Mouse (Mus musculus) midbrain, embryonic 11.5 days (tissue): ENCODE data around the gene Bcas1. TPM values are rescaled to one million over a fixed set of nuclear protein-coding genes. Genes with fewer than 3 reads are reported as not detected.
A peak's percentile ranks its signal among the peaks of the same experiment; 100 is the strongest.
"Not testable (repeated sequence)": the region's sequence is repeated elsewhere in the genome, so short reads cannot be mapped to it uniquely, and the experiment has no call there.

Experiments
- ATAC-seq: fragments of 200-750 bp; cut with Nextera tagmentation; 2 replicates; pipeline ENCODE4 v1.8.0; 2017; ENCODE audit warnings: moderate TSS enrichment, moderate library complexity; ENCODE audit not compliant: low FRiP score
- DNase-seq: peaks from one replicate; pipeline ENCODE4 v3.0.0; 2015; ENCODE audit warnings: low spot score; ENCODE audit errors: missing footprints
- H3K27ac ChIP-seq: fragments of 300-500 bp; sonication (generic); 2 replicates; pipeline ENCODE4 v1.5.1; 2014; ENCODE audit warnings: low read depth, low read length
- H3K27me3 ChIP-seq: fragments of 300-500 bp; sonication (generic); 2 replicates; pipeline ENCODE4 v1.6.1; 2014; ENCODE audit warnings: mild to moderate bottlenecking, low read length, moderate library complexity, mixed read lengths; ENCODE audit not compliant: control insufficient read depth, insufficient read depth
- H3K36me3 ChIP-seq: fragments of 300-500 bp; sonication (generic); 2 replicates; pipeline ENCODE4 v1.6.1; 2014; ENCODE audit warnings: mild to moderate bottlenecking, low read length, moderate library complexity, mixed read lengths; ENCODE audit not compliant: control insufficient read depth, insufficient read depth
- H3K4me1 ChIP-seq: fragments of 300-500 bp; sonication (generic); 2 replicates; pipeline ENCODE4 v1.6.1; 2014; ENCODE audit warnings: low read length; ENCODE audit not compliant: control insufficient read depth, insufficient read depth
- H3K4me2 ChIP-seq: fragments of 300-500 bp; sonication (generic); 2 replicates; pipeline ENCODE4 v1.6.1; 2014; ENCODE audit warnings: mild to moderate bottlenecking, moderate library complexity
- H3K4me3 ChIP-seq: fragments of 300-500 bp; sonication (generic); 2 replicates; pipeline ENCODE4 v1.5.1; 2014; ENCODE audit warnings: low read depth, low read length
- H3K9ac ChIP-seq: fragments of 300-500 bp; sonication (generic); 2 replicates; pipeline ENCODE4 v1.6.1; 2014; ENCODE audit warnings: low read length
- H3K9me3 ChIP-seq: fragments of 300-500 bp; sonication (generic); 2 replicates; pipeline ENCODE4 v1.6.1; 2016; ENCODE audit warnings: low read length; ENCODE audit not compliant: control insufficient read depth
- WGBS: fragments of 180-500 bp; shearing (Covaris S2); extraction: QIAGEN DNeasy Blood & Tissue Kit; methylation state at CpG from one replicate; pipeline ENCODE4 v1.1.7; 2014; 5-methylcytosine and 5-hydroxymethylcytosine counted together
- polyA plus RNA-seq: library from polyadenylated mRNA; unstranded; fragments of >200 nt; fragmentation: Nextera tagmentation; extraction: Ambion mirVana; gene quantifications from 2 replicates; pipeline ENCODE4 v1.2.1, GENCODE M21; 2014

The Bcas1 gene
- polyA plus RNA-seq, 1 experiment from 2014 or later = 2.4 TPM

DNA sequence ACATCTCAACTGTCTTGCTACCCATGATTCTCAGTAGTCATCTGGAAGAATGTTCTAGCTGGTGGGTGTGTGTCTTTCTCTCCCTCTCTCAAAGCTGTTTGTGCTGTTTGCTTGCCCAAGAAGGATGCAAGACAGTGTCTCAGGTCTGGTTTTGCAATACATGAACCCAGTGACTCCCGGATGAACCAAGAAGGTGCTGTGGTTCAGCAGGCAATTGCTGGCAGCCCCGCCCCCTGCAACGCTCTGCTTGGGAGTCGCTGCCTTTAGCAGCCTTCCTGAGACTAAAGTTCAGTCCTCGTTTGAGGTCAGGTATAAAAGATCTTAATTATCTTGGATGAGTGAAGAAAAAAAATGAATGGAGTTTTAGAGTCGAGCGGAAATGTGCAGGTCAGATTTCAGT lies 34.0 kb upstream of the Bcas1 start:
- WGBS = 79% methylated on average over 7 of the region's 7 CpGs
- DNase-seq (no peak), ATAC-seq (no peak)
- no peaks in the 10 kb centered on the region for H3K9me3 ChIP-seq
- H3K27ac ChIP-seq = no peak overlapping the region
- H3K4me2 ChIP-seq = no peak overlapping the region
- no peaks in the 10 kb centered on the region for H3K36me3 ChIP-seq
- H3K9ac ChIP-seq = no peak overlapping the region
- H3K4me1 ChIP-seq = peaks cover 5% of the 10 kb centered on the region
- no peak overlapping the region for H3K4me3 ChIP-seq
- no peaks in the 10 kb centered on the region for H3K27me3 ChIP-seq

DNA sequence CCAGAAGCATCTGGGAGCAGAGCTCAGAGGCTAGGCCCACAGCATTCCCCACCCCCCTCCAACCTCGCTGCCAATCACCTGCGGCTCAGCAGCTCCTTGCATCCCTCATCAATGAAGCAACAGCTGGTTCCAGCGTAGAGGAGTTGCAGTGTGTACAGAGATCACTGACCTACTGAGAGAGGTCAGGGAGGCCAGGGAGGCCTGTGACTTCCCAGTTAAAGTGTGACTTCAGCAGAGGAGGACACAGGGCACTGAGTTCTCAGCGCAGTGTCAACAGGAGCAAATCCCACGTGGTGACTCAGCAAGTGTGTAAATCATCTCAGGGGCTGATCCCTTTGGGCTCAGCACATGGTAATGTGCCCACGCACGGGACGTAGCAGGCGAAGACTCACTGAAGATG lies 32.2 kb upstream of the Bcas1 start:
- peak; percentile 85 for DNase-seq
- H3K36me3 ChIP-seq = no peaks in the 10 kb centered on the region
- 18% methylated on average over 9 of the region's 9 CpGs for WGBS
- peaks cover 5% of the 10 kb centered on the region for H3K4me1 ChIP-seq
- H3K4me2 ChIP-seq = no peak overlapping the region
- H3K4me3 ChIP-seq = no peak overlapping the region
- no peaks in the 10 kb centered on the region for H3K27me3 ChIP-seq
- H3K9ac ChIP-seq = no peak overlapping the region
- H3K27ac ChIP-seq = no peak overlapping the region
- peak; percentile 70; the same call in 1 of the 2 replicates for ATAC-seq
- no peaks in the 10 kb centered on the region for H3K9me3 ChIP-seq

DNA sequence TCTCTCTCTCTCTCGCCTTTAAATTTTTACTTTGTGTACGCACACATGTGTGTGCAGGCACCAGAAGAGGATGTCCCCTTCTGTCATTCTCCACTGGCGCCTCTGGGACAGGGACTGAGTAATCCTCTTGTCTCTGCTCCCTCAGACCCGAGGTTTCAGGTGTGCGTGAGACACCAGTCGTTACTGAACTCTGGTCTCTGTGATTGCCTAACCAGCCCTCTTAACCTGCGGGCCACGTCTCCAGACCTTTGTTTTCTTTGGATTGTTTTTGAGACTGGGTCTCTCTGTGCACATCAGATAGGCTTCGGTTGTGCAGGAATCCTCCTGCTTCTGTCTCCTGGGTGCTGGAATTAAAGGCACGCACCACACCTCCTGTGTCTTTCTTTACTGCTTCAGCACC lies 31.5 kb upstream of the Bcas1 start:
- Histone ChIP-seq H3K4me2 (no peak overlapping the region), H3K36me3 (no peaks in the 10 kb centered on the region), H3K27ac (no peak overlapping the region), H3K4me1 (peaks cover 5% of the 10 kb centered on the region), H3K9ac (no peak overlapping the region), H3K4me3 (no peak overlapping the region), H3K9me3 (no peaks in the 10 kb centered on the region), H3K27me3 (no peaks in the 10 kb centered on the region)
- ATAC-seq = no peak
- WGBS = 67% methylated on average over 10 of the region's 10 CpGs
- no peak for DNase-seq

DNA sequence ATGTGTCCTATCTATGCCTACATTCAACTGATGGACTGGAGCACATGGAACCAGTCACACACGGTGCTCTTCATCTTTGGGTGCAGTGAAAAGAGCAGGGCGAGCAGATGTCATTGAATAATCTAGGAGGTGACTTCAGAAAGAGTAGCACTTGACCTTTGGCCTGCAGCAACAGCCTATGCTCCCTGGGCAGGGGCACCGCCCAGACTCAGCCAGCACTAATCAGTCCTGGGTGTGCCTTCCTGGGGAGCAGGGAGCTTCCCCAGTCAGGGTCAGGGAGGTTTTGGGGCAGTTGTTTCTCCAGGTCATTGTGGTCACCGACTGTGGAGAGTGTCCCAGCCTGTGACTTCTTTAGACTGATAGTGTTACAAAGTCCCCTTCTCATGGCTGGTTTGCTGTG lies 26.2 kb upstream of the Bcas1 start:
- WGBS = 63% methylated on average over 3 of the region's 4 CpGs
- not testable (repeated sequence) for DNase-seq, ATAC-seq, H3K4me2 ChIP-seq, H3K9ac ChIP-seq, H3K9me3 ChIP-seq, H3K36me3 ChIP-seq, H3K4me3 ChIP-seq, H3K27me3 ChIP-seq, H3K27ac ChIP-seq, H3K4me1 ChIP-seq

DNA sequence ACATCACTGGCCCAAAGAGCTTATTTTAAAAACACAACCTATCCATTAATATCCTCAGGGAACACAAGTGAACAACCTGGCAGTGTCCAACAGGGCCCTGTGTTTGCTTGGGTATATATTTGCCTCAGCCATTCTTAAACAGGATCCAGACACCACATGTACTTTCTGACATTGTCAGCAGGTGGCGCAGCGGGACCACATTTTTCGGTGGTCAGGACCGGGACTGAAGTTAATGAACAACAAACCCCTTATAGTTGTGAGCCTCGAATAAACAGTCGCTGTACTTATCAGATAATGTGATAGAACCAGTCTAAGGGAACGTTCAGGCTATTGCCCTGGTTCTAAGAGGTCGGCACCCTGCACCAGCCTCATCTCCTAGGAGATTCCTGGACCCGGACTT lies 23.3 kb upstream of the Bcas1 start:
- H3K4me2 ChIP-seq = no peak overlapping the region
- H3K4me3 ChIP-seq = no peak overlapping the region
- H3K27ac ChIP-seq = no peak overlapping the region
- H3K9me3 ChIP-seq = no peaks in the 10 kb centered on the region
- H3K9ac ChIP-seq = no peak overlapping the region
- WGBS = 12% methylated on average over 9 of the region's 9 CpGs
- H3K4me1 ChIP-seq = no peaks in the 10 kb centered on the region
- no peaks in the 10 kb centered on the region for H3K27me3 ChIP-seq
- H3K36me3 ChIP-seq = no peaks in the 10 kb centered on the region
- peak; percentile 61 for ATAC-seq
- peak; percentile 99 for DNase-seq

DNA sequence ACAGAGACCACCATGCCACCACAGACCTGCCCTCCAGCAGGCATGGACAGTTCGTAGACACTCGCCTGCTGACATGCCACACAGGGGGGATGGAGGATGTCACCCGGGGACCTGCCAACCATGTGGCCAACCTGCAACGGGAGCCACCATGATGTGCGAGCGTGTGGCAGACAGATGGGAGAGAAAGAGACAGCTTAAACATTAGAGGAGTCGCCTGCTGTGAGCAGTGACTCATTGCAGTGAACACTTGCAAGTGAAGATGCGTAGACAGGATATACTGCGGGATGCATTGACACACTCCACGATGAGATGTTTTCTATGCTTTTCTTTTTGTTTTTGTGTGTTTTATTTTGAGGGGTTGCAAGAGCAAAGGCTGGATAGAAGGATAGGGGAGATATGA lies 20.0 kb upstream of the Bcas1 start:
- DNase-seq (no peak), ATAC-seq (no peak)
- Histone ChIP-seq H3K4me2 (no peak overlapping the region), H3K36me3 (no peaks in the 10 kb centered on the region), H3K4me3 (no peak overlapping the region), H3K27ac (no peak overlapping the region), H3K4me1 (no peaks in the 10 kb centered on the region), H3K9me3 (no peaks in the 10 kb centered on the region), H3K27me3 (no peaks in the 10 kb centered on the region), H3K9ac (no peak overlapping the region)
- WGBS = 73% methylated on average over 10 of the region's 10 CpGs

DNA sequence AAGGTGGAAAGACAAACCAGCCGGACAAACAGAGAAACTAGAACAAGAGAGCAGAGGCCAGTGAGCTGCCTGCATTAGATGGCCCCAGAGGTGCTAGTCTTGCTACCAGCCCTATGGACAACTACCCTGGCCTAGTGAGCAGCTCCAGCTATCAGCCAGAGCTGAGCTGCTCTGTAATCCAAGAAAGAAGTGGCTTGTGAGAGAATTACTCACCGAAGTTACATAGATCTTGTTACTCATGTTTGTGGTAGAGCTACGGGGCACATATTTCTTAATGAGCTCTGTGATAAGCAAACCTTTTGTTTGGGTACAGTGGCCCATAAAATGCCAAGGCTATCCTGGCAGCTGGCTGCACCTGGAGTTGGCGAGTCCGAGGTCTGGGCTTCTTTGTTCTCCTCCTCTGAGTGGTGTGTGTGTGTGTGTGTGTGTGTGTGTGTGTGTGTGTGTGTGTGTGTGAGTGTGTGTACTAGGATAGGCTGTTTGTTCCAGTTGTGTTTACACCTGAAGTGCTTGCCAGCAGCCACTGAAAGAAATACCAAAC lies 19.3 kb upstream of the Bcas1 start:
- no peaks in the 10 kb centered on the region for H3K4me1 ChIP-seq
- H3K4me2 ChIP-seq = no peak overlapping the region
- H3K9me3 ChIP-seq = no peaks in the 10 kb centered on the region
- DNase-seq (no peak), ATAC-seq (no peak)
- no peak overlapping the region for H3K4me3 ChIP-seq
- no peaks in the 10 kb centered on the region for H3K27me3 ChIP-seq
- no peak overlapping the region for H3K9ac ChIP-seq
- H3K36me3 ChIP-seq = no peaks in the 10 kb centered on the region
- no peak overlapping the region for H3K27ac ChIP-seq
- WGBS = 78% methylated on average over 5 of the region's 5 CpGs

DNA sequence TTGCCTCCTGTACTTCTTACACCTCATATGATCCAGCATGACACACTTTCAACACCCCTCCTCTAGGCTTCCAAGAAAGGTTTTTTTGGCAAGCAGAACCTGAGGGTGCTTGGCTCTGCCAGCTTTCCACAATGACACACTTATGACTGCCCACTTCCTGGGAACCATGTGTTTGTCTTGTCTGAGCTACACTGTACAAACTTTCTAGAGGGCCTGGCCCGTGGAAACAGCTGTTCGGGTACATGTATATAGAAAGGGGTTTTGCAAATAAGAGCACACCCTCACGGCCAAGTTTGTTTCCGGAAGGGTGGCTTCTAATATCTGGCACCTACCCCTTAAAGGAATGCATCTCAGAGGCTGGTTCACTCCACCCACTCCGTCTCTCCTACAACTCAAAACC lies 18.2 kb upstream of the Bcas1 start:
- H3K4me1 ChIP-seq = no peaks in the 10 kb centered on the region
- ATAC-seq = no peak
- no peak overlapping the region for H3K4me2 ChIP-seq
- no peaks in the 10 kb centered on the region for H3K36me3 ChIP-seq
- H3K4me3 ChIP-seq = no peak overlapping the region
- H3K27me3 ChIP-seq = no peaks in the 10 kb centered on the region
- no peak overlapping the region for H3K27ac ChIP-seq
- 90% methylated on average over 5 of the region's 5 CpGs for WGBS
- no peaks in the 10 kb centered on the region for H3K9me3 ChIP-seq
- no peak for DNase-seq
- H3K9ac ChIP-seq = no peak overlapping the region

DNA sequence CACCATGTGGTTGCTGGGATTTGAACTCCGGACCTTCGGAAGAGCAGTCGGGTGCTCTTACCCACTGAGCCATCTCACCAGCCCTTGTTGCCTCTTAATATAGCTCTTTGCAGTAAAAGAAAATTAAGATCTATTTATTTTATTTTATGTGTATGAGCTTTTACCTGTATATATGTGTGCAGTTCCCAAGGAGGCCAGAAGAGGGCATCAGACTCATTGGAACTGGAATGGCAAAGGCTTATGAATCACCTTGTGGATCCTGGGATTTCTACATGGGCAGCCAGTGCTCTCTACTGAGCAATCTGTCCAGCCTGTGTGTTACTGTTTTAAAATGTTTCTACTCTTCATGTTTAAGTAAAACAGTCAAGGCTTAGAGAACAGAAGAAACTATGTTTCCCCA lies 14.9 kb upstream of the Bcas1 start:
- no peak for DNase-seq

DNA sequence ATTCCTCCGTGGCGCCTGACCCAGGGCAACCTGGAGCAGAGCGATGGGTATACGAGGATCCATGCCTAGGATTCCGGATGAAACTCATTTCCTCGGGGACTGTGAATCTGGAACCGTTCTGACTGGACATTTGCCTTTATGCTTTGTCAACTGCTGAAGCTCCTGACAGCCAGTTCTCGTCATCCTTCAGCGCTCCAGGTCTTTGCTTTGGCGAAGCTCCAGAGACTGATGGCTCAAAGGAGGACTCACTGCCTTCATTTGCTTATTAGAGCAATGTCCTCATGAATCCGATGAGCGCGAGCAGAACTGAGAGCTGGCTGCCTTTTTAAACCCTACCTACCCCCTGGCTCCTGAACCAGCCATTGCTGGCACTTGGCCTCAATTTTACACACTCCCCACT lies 11.1 kb upstream of the Bcas1 start:
- H3K27ac ChIP-seq = no peak overlapping the region
- no peaks in the 10 kb centered on the region for H3K36me3 ChIP-seq
- no peak overlapping the region for H3K4me3 ChIP-seq
- DNase-seq = no peak
- no peak for ATAC-seq
- H3K27me3 ChIP-seq = no peaks in the 10 kb centered on the region
- whole genome bisulfite sequencing = 43% methylated on average over 13 of the region's 13 CpGs
- no peaks in the 10 kb centered on the region for H3K4me1 ChIP-seq
- H3K9me3 ChIP-seq = no peaks in the 10 kb centered on the region
- no peak overlapping the region for H3K4me2 ChIP-seq
- H3K9ac ChIP-seq = no peak overlapping the region

More for the DNA sequence above, 14.9 kb upstream of the Bcas1 start:
- Histone ChIP-seq H3K4me1 (no peaks in the 10 kb centered on the region), H3K9ac (no peak overlapping the region), H3K27me3 (no peaks in the 10 kb centered on the region), H3K27ac (no peak overlapping the region), H3K9me3 (no peaks in the 10 kb centered on the region), H3K4me2 (no peak overlapping the region), H3K4me3 (no peak overlapping the region), H3K36me3 (no peaks in the 10 kb centered on the region)
- ATAC-seq = no peak
- WGBS = 79% methylated on average over 3 of the region's 3 CpGs
